Mouse (Mus musculus): ENCODE measurements around the gene En1. TPM values are rescaled to one million over a fixed set of nuclear protein-coding genes. Genes with fewer than 3 reads are reported as not detected.

Gene En1
- total and polyA plus RNA-seq, 3 experiments, result not detected

- H3K36me3 ChIP-seq (ENCODE audit: control insufficient read depth in 1 of 2, insufficient read depth in 2 of 2, low read length in 2 of 2), result no peaks in the 10 kb centered on the region
- H3K27me3 ChIP-seq (ENCODE audit: control insufficient read depth in 1 of 2, insufficient read depth in 2 of 2, low read length in 2 of 2), result no peaks in the 10 kb centered on the region
- H3K27ac ChIP-seq (ENCODE audit: control insufficient read depth, low read depth, low read length), result no peak overlapping the region
- H3K4me1 ChIP-seq (ENCODE audit: control insufficient read depth in 1 of 2, insufficient read depth in 2 of 2, low read length in 2 of 2), result no peaks in the 10 kb centered on the region
- H3K4me3 ChIP-seq (ENCODE audit: control insufficient read depth in 1 of 2, insufficient read depth in 1 of 2, low read depth in 2 of 2, low read length in 2 of 2), result no peak overlapping the region
- no peak for DNase-seq (ENCODE audit: low read depth, low spot score)
- no peak overlapping the region for H3K9ac ChIP-seq (ENCODE audit: control insufficient read depth, low read depth, low read length, poor library complexity, severe bottlenecking)
- TF ChIP-seq TBP (IDR thresholded peaks at IDR 0.05; ENCODE audit: low read depth, low read length) (no peak), MAX (IDR thresholded peaks at IDR 0.05; ENCODE audit: low read length) (no peak), E2F4 (IDR thresholded peaks at IDR 0.05; ENCODE audit: borderline replicate concordance, low read depth, low read length) (no peak), MYB (IDR thresholded peaks at IDR 0.05; ENCODE audit: low read depth, low read length) (no peak), ETS1 (IDR thresholded peaks at IDR 0.05; ENCODE audit: low read depth, low read length) (no peak), CTCF (IDR thresholded peaks at IDR 0.05 in 2 of 3, conservative IDR thresholded peaks at IDR 0.05 in 1 of 3; ENCODE audit: control insufficient read depth in 1 of 3, insufficient read depth in 1 of 3, low read depth in 2 of 3, low read length in 3 of 3, poor library complexity in 1 of 3, severe bottlenecking in 1 of 3) (no peak), ZKSCAN1 (IDR thresholded peaks at IDR 0.05; ENCODE audit: low read depth, low read length) (no peak), ZC3H11A (IDR thresholded peaks at IDR 0.05; ENCODE audit: low read depth, low read length) (no peak), JUND (IDR thresholded peaks at IDR 0.05; ENCODE audit: low read depth, low read length) (no peak), GABPA (IDR thresholded peaks at IDR 0.05; ENCODE audit: low read depth, low read length) (no peak), NELFE (IDR thresholded peaks at IDR 0.05; ENCODE audit: low read depth, low read length) (no peak), KAT2A (conservative IDR thresholded peaks at IDR 0.05; ENCODE audit: low read depth, low read length) (no peak), MEF2A (IDR thresholded peaks at IDR 0.05; ENCODE audit: extremely low read depth, insufficient replicate concordance, low read depth, low read length, poor library complexity, severe bottlenecking) (no peak), MAZ (IDR thresholded peaks at IDR 0.05; ENCODE audit: low read depth, low read length) (no peak), CHD1 (IDR thresholded peaks at IDR 0.05; ENCODE audit: low read depth, low read length) (no peak), HCFC1 (IDR thresholded peaks at IDR 0.05; ENCODE audit: low read depth, low read length) (no peak)
- no peaks in the 10 kb centered on the region for H3K79me2 ChIP-seq (ENCODE audit: control insufficient read depth, insufficient read depth, low read length, poor library complexity)
- H3K9me3 ChIP-seq (replicated peaks; ENCODE audit: insufficient read depth, low read length), result no peaks in the 10 kb centered on the region
These were observed 42.3 kb upstream of the En1 start for GRCm38 (mm10) chr1:120559911-120560310.

GRCm38 (mm10) chr1:120581306-120581705, 20.9 kb upstream of the En1 start:
- Histone ChIP-seq H3K4me1 (ENCODE audit: control insufficient read depth in 1 of 2, insufficient read depth in 2 of 2, low read length in 2 of 2) (no peaks in the 10 kb centered on the region), H3K36me3 (ENCODE audit: control insufficient read depth in 1 of 2, insufficient read depth in 2 of 2, low read length in 2 of 2) (no peaks in the 10 kb centered on the region), H3K9me3 (replicated peaks; ENCODE audit: insufficient read depth, low read length) (no peaks in the 10 kb centered on the region), H3K79me2 (ENCODE audit: control insufficient read depth, insufficient read depth, low read length, poor library complexity) (no peaks in the 10 kb centered on the region), H3K27ac (ENCODE audit: control insufficient read depth, low read depth, low read length) (no peak overlapping the region), H3K4me3 (ENCODE audit: control insufficient read depth in 1 of 2, insufficient read depth in 1 of 2, low read depth in 2 of 2, low read length in 2 of 2) (no peak overlapping the region), H3K27me3 (ENCODE audit: control insufficient read depth in 1 of 2, insufficient read depth in 2 of 2, low read length in 2 of 2) (no peaks in the 10 kb centered on the region), H3K9ac (ENCODE audit: control insufficient read depth, low read depth, low read length, poor library complexity, severe bottlenecking) (no peak overlapping the region)
- TF ChIP-seq RCOR1 (IDR thresholded peaks at IDR 0.05; ENCODE audit: low read depth, low read length) (no peak), MAX (IDR thresholded peaks at IDR 0.05; ENCODE audit: low read length) (no peak), MXI1 (IDR thresholded peaks at IDR 0.05; ENCODE audit: low read depth, low read length) (no peak), TAL1 (IDR thresholded peaks at IDR 0.05; ENCODE audit: low read length) (no peak), UBTF (IDR thresholded peaks at IDR 0.05; ENCODE audit: borderline replicate concordance, insufficient read depth, low read depth, low read length) (no peak), SIN3A (IDR thresholded peaks at IDR 0.05; ENCODE audit: low read length) (no peak), TCF12 (IDR thresholded peaks at IDR 0.05; ENCODE audit: low read depth, low read length) (no peak), SMC3 (IDR thresholded peaks at IDR 0.05; ENCODE audit: low read depth, low read length) (no peak), NRF1 (IDR thresholded peaks at IDR 0.05; ENCODE audit: insufficient read depth, low read depth, low read length, poor library complexity, severe bottlenecking) (no peak), MYB (IDR thresholded peaks at IDR 0.05; ENCODE audit: low read depth, low read length) (no peak), POLR2AphosphoS5 (IDR thresholded peaks at IDR 0.05; ENCODE audit: borderline replicate concordance, low read depth, low read length) (no peak), CTCF (IDR thresholded peaks at IDR 0.05 in 2 of 3, conservative IDR thresholded peaks at IDR 0.05 in 1 of 3; ENCODE audit: control insufficient read depth in 1 of 3, insufficient read depth in 1 of 3, low read depth in 2 of 3, low read length in 3 of 3, poor library complexity in 1 of 3, severe bottlenecking in 1 of 3) (no peak), EP300 (IDR thresholded peaks at IDR 0.05; ENCODE audit: low read depth in 1 of 2, low read length in 2 of 2) (no peak), CHD1 (IDR thresholded peaks at IDR 0.05; ENCODE audit: low read depth, low read length) (no peak), USF1 (IDR thresholded peaks at IDR 0.05; ENCODE audit: low read depth, low read length) (no peak), ZMIZ1 (IDR thresholded peaks at IDR 0.05; ENCODE audit: low read depth, low read length) (no peak)
- DNase-seq (ENCODE audit: low read depth, low spot score), result no peak
